Mouse (Mus musculus) left cerebral cortex, adult 18-20 months (tissue): ENCODE data around the gene Adgb. TPM values are rescaled to one million over a fixed set of nuclear protein-coding genes. Genes with fewer than 3 reads are reported as not detected.
A peak's percentile ranks its signal among the peaks of the same experiment; 100 is the strongest.

Source experiments
- DNase-seq, 2 experiments: peaks; one replicate each; pipeline ENCODE4 v3.0.0; 2021 to 2022; ENCODE audit warnings: low spot score in 2 of 2, mixed read lengths in 1 of 2
- total RNA-seq, 2 experiments: library from RNA; stranded (reverse); gene quantifications; 2 replicates each; pipeline ENCODE4 v1.2.3; 2021

Gene Adgb
- total RNA-seq, 2 experiments from 2014 or later = 0.47 to 0.72 TPM

DNA sequence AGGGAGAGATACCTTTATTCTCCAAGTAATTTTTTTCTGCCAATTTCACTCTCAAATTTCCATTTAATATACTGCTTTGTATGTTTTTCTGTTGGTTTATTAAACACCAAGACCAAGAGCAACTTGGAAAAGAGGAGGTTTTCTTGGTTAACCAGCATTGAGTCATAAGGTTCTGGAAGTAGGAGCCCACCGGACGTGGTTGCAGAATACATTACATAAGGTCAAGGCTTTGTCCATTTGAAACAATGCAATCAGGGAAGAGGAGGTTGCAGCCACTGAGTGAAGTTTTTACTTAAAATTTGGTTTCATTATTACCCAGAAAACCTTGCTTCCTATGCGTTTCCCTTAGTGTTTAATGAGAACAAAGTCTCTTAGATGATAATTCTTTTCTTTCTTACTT is 119.9 kb downstream of the Adgb start:
- no peak for DNase-seq

DNA sequence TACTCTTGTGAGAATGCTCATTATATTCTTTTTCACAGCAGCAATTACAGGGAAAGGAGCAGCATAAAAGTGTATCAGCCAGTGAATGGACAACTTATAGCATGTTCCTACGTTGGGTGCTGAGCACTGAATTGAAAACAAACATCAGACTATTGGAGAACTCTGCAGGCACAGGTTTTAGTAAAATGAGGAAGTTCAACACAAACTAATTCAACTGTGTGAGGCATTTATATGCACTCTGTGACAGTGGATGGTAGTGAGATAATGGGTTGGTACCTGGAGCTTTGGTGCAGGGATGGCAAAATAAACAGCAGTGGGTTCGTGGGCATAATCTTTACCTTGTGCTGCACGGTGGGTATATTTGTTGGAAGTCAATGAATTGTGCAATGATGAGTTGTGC is 121.6 kb downstream of the Adgb start:
- no peak for DNase-seq

DNA sequence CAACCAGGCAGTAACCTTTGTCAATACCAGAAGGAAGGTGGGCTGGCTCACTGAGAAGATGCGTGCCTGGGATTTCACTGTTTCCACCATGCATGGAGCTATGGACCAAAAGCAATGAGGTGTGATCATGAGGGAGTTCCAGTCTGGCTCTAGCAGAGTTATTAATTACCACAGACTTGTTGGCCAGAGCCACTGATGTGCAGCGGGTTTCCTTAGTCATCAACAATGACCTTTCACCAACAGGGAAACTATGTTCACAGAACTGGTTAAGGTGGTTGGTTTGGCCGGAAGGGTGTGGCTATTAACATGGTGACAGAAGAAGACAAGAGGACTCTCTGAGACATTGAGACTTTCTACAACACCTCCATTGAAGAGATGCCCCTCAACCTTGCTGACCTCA is 128.2 kb downstream of the Adgb start:
- no peak for DNase-seq

DNA sequence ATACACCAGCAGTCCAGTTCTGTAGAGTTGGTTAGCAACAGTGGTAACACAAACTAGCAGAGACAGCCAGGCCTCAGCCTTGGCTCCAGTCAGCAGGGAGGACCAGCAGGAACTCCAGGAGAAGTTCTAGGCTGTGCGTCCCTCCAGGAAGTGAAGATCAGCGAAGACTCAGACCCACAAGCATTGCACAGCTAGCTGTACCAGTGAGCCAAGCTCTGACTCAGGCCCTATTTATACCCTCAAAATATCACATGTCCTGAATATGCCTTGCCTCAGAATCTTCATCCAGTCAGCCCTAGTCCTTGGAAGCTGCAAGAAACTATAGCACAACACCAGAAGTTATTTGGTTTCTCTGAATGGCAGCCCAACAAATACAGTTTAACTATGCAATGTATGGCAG is 146.6 kb downstream of the Adgb start:
- peak; percentile 35 to 54 for DNase-seq

DNA sequence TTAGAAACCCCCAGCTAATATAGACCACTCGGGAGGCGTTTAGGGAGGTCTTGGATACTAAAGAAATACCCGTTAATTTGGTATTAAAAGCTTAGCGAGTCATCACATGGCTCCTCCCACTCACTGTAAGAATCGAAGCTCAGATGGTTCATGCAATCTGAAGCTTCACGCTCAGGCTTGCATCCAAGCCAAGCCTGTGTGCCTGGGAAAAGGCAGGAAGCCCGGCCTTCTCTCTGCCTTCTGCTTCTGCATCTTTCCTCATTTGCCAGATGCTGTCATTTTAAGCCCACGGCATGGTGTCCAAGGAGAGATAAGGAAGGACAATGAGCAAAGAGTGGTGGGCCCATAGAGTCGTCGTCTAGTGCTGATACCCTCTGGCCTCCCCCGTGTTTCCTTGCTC is 149.2 kb downstream of the Adgb start:
- DNase-seq = peak; percentile 36 to 64

DNA sequence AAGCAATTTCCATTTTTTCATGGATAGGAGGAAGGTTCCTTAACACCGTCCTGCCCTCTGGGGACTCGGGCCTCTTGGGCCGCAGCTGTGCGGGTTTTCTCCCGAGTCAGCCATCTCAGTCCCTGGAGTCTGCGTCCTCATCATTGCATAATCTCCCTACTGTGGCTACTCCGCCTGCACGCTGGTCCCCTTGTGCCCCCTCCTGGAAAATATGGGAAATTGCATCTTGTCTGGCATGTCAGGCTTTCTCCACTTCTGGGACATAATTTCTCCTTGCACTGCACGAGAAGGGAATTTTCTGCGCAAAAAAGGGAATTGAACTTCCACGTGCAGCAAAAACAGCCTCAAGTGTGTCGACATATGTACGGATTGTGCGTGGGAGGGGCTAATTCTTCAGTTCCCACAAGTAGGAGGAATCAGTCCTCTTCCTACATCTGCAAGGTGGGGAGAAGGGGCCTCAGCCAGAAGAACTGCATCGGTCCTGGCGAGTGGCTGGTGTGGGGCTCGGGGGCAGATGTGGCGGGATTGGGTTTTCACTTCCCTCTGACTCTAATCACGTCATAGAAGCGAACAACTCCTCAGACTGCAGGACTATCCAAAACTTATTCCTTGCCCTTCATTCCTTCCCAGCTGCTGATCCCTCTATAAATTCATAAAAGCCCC is 150.9 kb downstream of the Adgb start:
- DNase-seq = peak; percentile 65 to 79

DNA sequence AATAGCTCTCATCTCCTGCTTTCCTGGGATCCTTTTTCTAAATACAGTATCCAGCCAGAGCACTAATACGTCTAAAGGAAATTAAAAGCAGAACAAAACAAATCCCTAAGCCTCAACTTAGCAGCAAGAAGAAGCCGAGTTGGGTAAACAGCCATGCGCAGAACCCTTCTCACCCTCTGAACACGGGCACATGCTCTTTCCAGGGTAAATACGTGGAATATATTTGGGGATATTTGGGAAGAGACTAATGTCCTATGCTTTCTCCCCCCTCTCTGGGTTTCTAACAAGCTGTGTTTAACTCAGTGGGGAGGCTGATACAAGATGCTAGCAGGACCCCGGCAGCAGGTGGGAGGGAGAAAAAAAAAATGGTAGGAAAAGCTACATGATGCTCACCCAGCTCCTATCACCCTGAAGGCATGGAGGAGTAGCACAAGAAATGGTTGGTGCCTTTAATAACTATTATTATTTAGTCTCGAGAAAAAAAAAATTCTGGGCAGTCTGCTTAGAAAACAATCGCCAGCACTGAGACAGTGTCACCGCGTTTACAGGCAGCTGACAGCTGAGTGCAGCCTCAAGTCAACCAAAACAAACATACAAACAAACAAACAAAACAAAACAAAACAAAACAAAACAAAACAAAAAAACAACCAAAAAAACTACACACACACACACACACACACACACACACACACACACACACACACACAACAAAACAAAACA is 151.6 kb downstream of the Adgb start:
- no peak for DNase-seq

DNA sequence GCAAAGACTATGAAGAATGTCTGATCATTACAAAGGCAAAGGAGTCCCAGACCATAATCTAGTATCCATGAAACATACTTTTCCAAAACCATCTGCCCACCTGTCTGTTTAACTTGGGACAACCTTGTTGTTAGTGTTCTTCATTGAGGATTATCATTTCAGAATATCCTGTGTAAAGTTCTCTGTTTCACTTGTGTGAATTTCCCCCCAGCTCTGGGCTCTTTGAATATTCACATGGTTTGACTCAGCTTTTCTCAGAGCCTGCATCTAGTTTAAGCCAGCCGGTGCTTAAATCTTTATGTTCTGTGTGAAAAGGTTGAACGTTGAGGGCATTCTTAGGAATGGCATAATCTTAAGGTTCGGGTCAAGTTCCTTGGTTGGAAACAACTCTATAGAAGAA is 154.0 kb downstream of the Adgb start:
- DNase-seq = no peak

DNA sequence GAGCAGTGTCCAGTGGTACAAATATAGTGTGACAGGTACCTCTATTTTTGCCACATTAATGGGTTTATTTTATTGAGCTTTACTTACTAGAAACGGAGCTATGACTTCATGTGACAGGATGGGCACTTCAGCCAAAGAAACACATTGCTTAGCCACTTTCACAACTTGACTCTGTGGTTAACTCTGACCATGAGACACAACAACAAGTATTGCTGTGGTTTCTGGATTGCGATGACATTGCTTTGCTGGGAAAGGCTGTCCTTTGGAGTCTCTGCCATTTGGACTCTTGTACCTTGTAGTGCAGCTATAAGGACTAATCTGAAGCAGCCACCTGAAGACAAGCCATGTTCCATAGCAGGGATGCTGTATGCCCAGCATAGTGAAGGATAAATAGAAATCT is 156.5 kb downstream of the Adgb start:
- no peak for DNase-seq

DNA sequence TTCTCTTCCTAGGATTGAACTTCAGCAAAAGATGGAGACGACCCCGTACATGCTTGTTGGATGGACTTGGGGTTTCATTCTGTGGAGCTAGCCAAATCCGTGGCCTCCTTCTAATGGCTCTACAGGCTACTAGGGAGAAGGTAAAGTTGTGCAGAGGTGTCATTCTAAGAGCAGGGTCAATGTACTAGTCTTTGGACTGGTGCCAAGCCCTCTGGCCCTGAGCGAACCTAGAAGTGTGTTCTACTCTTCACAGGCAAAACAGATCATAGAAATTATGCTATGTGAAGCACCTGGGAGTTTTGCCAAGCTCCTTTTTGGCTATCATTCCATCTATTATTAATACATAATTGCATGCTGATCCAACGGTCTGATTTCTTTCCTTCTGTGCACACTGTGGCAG is 157.6 kb downstream of the Adgb start:
- DNase-seq = no peak

DNA sequence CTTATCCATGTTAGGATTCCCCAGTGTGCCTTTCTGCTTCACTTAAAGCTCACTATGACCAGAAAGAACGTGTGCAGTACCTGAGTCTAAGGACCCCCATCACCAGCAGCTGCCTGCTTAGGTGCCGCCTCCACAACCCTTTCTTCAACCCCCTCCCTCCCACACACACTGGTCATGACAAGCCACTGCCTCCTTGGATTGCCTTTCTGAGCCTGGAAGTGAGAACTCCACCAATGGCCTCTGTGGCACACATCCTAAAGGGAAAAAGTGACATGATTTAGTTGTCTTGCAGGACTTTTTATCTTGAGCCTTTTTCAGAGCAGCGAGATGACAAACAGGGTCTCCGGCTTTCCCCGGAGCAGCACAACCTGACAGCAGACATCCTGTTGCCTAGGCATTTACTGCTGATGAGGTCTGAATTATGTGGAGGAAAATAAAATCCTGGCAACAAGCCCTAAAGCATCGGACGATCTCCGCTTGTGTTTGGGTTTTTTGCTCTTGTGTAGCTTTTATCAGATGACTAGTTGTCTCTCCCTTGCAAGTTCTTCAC is 162.2 kb downstream of the Adgb start:
- no peak for DNase-seq

DNA sequence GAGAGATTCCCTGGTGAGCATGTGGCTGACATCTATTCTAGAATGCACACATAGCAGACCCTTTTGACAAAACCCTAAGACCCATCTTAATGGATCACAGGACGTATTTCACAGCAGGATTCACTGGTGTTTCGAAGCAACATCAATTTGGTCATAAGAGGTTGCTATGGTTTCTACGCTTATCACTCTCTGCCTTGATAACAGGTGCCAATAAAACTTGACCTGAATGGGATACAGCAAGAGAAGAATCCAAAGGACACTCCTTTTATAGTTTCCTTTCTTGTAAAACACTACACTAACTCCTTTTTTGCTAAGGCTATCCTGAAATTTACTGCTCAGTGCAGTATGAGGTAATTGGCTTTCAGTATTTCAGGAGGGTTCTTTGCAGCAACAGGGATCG is 163.1 kb downstream of the Adgb start:
- DNase-seq = no peak

DNA sequence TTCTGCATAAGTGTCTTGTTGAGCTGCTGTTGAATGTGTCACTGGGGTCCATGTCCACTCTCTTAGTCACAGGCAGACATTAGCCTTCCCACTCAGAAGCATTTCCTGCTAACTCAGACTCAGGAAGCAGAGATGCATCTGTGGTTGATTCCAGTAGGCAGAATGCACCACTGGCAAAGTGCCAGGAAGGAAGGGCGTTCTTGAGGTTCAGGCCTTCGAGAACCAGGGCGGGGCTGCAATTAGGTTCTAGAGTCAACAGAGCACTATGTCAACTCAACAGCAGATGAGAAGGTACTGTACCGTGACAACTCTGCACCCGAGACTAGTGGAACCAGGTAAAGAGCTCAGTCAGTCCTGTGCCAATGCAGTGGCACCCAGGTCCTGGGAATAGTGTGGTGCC is 164.7 kb downstream of the Adgb start:
- no peak for DNase-seq

DNA sequence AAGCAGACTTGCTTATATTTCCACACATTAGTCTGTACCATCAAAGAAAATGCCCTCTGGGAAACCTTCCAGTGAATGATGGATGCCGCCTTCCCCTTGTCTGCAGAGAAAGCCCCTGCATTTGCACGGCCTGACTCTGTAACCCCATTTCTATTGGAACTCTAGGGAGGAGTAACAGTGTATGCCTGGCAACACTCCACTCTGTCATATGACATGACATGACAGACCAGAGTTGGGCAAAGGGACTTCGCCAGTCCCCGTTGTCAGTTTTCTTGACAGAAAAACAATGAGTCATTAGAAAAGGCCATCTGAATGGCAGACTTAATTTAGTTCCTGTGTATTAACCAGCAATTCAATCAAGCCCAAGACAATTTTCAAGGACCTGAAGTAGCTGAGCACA is 167.8 kb downstream of the Adgb start:
- DNase-seq = no peak

DNA sequence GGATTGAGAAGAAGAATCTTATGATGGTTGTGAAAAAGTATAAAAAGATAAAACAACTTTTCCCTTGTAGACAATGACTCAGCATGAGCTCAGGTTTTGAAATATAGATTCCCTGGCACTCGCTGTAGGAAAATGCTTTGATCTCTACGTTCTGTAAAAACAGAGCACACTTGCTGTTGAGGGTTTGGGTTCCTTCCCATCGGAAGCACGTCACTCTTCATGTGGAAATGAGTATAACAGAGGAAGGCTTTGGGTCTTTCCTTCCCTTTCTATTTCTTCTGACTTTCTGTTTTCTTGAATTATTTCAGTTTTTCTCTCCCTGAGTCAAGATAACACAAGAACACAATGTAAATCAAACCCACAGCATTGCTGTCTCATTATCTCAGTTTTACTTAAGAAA is 170.4 kb downstream of the Adgb start:
- no peak for DNase-seq

DNA sequence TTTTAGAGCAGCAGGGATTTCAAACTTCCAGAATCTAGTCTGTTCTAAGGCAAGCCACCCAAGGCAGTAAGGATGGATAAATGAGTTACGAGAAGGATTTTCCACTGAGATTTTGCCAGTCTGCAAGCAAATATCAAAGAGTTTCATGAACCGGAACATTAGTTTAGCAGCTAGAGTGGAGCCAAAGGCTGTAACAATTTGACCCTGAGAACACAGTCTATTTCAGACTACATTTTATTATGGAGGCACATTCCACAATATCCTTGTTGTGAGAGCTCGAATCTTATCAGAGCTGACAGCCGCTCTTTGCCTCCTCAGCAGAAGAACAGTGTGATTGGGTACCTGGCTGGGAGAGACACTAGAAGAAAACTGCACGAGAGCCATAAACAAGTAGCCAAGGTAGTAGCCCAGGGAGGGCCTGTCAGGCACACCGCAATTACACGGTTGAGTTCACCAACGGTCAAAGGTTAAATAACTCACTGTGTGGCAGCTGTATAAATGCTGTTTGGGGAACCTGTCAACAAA is 171.1 kb downstream of the Adgb start:
- DNase-seq = no peak

DNA sequence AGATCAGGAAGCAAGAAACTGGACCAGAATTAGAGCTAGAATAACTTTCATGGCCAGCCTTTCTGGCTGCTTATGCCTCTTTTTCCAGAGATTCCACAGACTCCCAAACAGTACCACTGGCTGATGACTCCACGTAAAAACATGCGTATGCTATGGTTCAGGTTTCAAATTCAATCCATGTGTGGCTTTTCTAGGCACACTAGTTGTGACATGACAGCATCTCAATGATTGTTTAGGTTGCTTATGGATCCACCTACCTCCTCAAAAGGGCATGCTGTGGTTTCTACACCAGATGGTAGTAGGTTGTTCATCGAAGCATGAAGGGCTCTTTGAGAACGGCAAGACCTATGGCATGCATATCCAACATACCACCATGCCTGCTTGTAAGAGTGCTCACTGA is 172.1 kb downstream of the Adgb start:
- no peak for DNase-seq

DNA sequence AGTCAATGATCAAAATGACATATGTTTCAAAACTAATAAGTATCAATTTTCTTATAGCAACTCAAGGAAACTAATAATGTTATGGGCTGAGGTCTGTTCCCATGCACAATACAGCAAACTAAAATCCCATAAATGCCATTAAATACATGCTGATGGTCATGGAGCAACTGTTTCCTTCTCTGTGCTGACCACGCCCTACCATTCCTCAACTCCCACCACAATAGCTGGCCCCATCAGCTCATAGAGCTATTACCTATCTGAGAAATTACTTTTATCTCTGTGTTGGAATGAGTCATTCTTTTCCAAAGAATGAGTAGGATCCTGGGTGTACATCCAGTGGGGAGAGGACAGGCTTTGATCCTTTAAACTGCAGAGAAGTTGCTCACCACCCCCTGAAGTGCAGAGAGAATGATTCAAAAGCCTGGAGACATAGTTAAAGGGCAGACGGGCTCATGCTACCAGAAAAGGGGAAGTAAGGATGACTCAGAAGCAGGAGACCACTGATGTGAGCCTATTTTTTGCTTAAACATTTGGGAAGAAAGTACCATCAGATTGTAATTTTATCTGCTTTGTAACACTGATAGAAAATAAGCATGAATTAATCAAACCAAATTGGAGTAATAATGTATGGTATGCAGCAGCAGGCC is 184.8 kb downstream of the Adgb start:
- no peak for DNase-seq
